Mouse (Mus musculus) fibroblast of lung, adult 2 months (primary cell): ENCODE data around the gene Fam102b.

Experiments
- DNase-seq: peaks from one replicate; pipeline ENCODE4 v3.0.0-alpha.2; 2011; ENCODE audit warnings: low read depth

The Fam102b gene

DNA sequence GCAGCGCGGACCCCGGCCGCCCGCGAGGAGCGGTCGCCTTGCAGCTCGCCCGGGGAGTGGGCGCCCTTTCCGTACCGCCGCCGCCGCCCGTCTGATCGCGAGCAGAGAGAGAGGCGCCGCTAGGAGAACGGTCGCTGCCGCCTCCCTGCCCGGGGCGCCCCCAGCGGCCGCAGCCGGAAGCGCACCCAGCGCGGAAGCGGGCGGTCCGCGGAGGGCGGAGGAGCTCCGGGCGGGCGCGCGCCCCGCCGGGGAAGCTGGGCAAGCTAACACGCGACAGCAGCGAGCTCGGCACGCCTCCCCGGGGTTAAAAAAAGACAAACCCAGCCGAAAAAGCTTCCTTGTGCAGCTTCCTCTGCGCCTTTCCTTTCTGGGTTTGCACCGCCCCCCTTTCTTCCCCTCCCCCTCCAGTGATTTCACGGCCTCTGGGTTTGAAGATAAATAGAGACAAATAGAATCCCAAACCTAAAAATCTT is at the start of gene Fam102b:
Gene Fam102b, minus strand, starts transcription at position 93 of the 473 bp plus-strand sequence.
- peak; percentile 71 for DNase-seq

DNA sequence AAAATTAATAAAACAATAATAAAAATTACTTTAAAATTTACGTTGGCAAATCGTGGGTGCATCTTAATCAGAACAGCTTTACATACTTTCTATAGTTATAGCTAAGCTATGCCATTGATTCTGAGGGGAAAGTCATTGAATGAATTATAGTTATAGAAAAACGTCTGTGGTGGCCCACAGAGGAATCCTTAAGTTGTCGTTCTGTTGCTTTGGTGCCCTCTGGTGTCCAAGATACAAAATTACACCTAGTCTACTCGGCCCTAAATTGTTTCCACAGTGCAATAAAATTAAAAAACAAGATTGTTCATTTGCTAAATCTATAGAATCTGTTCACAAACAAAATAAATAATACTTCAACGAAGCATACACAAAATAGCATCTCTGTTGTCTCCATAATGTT is 35.6 kb upstream of the Fam102b start:
- DNase-seq = no peak

DNA sequence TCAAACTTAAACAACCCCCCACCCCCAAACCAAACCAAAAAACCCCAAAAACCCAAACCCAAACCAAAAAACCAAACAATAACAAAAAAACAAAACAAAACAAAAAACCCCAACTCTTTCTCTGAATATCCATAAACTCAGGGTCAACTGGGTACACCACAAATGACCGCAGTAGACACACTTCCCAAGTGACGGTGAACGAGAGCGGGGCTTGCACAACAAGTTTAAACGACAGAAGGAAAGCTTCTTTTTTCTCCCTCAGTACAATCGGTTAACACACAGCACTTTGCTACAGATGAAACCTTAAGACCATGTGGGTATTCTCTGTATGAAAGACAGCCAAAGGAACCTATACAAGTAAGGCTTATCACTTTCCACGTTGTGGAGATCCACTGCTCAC is 35.0 kb upstream of the Fam102b start:
- no peak for DNase-seq

DNA sequence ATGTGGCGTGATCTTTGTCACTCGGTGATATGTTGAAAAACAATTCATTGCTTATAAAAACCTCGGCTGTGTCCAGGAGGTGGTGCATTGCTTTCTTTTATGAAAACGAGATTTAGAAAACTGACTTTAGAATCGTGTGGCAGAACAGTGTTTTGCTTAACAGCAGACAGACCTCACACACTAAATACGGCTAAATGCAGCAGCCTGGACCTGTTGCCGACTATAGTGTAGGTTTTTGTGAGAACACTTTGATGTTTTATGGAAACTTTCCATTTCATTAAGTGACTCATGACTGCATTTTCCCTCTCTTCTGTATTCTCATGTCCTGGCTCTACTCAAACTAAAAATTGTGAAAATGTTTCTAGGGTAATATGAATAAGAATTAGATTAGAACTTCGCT is 32.5 kb upstream of the Fam102b start:
- peak; percentile 27 for DNase-seq

DNA sequence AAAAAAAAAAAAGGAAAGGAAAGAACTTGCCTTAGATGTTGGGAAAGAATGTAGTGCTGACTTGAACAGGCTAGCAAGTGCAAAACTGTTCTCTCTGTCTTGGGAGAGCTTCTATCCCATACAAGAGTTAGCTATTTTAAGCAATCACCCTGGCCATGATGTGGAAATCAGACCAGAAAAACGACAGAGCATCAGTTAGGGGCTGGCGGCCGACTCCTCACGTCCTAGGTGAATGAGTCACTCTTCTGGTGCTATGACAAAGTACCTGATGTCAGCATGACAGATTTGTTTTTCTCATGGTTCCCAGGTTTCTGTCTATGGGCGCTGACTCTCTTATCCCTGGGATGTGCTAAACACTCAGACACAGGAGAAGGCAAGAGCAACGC is 24.5 kb upstream of the Fam102b start:
- peak; percentile 87 for DNase-seq

DNA sequence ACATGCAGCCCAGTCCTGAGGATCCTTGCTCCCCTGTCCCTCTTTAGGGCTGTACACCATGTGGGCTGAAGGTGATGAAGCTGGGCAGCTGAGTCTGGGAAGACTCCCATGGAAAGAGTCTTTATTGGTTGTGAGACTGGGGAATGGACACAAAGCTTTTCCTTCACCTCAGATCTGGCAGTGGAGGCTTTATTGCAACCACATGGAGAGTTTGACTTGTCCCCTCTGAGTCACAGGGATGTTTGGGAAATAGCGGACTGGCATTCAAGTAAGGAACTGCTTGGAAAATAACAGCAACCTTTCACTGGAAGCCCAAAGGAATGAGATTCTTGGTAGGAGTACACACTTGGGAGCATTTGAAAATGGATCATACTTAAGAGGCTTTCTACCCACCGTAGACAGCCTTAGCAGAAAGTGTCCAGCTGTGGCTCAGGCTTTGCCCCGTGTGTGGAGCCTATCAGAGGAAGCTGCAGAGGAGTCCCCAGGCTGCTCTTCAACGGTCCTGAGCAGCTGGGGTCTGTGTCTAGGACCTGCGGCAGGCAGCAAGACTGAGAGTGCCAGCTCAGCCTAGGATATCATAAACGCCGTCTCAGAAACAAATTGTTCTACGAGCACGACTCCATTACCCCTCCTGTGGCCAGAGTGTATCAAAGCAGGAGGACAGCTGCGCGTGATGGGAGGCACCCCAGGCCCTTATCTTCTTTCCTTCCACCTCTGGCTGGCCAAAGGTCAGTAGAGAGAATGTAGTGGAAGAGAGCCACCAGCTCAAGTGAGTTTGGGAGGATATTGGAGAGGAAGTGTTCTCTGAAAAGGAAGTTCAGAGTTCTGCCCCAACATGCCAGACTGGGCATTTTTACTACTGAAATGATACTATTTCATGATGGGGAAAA is 23.9 kb upstream of the Fam102b start:
- peak; percentile 94 for DNase-seq

DNA sequence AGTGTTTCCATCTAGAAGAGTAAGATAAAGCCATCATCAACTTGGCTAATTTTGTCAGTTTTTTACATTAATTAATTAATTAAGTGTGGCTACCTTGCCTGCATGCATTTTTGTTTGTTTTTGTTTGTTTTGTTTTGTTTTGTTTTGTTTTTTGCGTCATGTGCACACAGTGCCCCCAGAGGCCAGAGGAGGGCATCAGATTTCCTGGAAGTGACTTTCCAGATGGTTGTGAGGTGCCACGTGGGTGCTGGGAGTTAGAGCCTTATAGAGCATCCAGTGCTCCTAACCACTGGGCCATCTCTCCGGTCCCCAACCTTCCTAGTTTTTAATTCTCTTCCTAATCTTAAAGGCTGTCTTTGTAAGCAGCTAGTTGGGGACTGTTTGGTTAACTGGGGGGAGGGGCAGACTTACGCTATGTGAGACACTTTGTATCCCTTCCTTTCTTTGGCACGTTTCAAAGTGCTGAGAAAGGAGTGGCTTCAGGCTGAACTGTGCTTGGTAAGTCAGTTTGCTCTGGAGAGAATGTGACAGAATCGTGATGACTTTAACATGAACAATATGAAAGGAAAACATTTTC is 20.4 kb upstream of the Fam102b start:
- DNase-seq = no peak

DNA sequence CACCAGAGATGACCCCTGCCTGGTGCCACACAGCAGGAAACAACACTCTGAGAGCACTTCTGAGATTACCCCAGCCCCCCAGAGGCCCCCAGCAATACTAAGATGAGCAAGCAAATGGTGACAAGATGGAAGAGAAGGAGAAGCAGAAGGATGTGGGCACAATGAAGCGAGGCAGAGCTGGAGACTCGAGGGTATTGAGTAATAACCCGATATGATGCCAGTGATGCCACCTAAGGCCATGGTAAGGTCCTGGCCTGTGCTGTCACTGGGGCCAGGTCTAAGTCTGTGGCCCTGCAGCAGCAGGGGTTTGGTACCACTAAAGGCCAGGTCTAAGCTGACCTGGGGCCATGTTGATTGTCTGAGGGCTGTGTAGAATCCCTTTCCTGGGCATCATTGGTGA is 19.0 kb upstream of the Fam102b start:
- no peak for DNase-seq

DNA sequence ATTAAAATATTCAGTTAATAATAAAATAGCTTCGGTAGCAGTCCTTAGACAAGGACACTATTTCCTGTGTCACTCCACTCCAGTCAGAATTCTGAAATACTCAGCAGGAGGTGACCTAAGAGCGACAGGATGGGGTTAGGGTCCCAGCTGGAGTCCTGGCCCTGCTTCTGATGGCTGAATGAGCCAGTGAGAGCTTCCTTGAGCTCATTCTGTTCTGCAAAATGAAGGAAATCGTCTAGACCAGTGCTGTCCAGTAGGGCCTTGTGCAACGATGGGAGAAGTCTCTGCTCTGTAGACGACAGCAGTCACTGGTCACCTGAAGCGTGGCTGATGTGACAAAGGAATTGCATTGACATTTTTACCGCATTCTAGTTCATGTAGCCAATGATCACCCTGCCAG is 16.0 kb upstream of the Fam102b start:
- no peak for DNase-seq

DNA sequence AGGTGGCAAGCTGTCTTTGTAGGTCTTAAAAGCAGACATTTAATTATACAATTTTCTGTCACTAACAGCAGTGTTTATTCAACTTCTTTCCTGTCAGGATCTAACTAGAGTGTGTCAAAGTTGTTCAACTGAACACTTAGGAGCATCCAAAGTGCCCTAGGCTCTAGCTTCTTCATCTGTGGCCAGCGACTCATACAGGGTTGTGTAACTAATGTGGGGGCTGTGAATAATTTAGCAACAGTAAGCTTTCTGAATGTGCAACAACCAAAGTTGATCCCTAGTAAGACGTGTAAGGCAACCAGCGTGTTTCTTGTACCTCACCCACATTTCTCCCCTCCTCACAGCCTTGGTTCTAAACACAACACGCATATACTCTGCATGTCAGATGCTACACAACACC is 13.5 kb upstream of the Fam102b start:
- DNase-seq = no peak

DNA sequence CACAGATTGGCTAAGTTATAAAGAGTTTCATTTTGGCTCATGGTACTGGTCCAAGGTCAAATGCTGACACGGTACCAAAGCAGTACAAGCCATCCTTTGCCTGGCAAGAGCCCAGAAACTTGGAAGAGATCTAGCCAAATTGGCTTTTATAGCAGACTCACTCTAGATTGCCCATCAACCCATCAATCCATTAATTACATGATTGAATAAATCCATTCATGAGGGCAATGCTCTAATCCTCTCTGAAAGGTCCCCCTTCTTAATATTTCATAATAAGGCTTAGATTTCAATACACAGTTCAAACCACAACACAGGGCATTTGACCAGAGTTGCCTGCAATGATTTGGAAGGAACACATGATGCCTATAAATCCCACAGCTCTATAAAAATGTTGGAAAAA is 7.0 kb upstream of the Fam102b start:
- peak; percentile 57 for DNase-seq

DNA sequence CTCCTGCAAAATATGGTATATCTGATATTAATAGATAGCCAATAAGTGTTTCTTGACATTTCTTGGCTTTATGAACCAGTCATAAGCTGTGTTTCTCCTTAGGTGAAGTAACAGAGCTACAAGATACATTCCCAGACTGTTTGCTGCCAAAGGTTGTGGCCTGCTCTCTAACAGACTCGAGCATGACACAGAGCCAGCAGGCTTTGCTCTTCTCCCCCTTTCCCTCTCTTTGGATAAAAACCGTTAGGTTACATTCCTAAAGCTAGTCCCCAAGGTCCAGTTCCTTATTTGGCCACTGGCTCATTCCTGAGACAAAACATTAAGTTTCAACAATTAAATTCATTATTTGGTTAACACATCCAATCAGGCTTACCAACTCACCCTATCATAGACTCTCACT is 4.9 kb upstream of the Fam102b start:
- DNase-seq = no peak

DNA sequence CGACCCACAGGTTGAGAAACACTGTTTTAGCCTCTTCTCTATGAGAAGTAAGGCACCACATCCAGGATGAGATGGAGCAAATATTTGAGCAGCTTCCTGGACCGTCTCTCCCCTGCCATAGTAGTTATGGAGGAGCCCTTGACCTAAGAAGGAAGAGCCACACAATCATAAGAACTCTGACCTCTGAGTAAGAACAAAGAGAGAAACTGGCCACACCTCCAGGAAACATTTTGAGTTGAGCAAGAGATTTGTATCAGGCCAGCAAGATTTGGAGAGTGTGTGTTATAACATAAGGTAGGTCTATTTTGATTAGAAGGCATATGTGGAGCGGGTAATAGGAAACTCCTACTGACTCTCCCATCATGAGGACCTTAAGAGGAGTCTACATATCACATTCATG is 4.2 kb upstream of the Fam102b start:
- no peak for DNase-seq

DNA sequence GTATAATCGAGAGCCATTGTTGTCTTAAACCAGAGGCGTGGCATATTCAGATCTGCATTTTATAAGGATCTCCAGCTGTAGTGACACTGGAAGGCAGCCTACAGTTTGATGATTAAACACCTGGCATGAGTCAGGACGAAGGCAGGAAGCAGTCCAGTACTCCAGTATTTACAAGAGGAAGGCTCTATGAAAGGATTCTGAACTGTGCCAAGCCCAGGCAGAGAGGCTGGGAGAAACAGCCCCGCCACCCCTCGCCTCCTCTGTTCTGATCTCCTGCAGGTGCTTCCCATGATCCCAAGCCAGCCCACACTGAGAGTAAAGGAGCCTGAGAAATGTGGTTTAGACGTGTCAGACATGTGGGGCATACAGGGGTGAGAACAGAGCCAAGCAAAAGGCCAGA is 3.4 kb upstream of the Fam102b start:
- peak; percentile 94 for DNase-seq

DNA sequence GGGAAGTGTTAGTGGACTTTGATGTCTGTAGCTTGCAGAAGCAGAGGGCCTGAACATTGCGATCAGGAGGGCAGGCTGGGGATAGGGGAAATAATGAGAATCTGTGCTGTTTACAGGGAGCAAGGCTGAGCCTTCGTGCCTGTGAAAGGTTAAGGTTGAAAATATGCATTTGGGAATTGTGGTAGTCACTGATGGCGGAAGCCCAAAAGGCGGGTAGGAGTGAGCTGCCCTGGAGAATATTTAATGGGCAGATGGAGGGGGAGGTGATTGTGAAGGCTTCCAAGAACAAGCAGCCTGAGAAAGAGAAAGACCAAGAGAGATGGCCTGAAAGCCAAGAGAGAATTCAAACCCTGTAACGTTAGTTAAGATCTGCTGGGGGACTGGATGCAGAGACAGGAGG is 2.3 kb upstream of the Fam102b start:
- DNase-seq = peak; percentile 75

DNA sequence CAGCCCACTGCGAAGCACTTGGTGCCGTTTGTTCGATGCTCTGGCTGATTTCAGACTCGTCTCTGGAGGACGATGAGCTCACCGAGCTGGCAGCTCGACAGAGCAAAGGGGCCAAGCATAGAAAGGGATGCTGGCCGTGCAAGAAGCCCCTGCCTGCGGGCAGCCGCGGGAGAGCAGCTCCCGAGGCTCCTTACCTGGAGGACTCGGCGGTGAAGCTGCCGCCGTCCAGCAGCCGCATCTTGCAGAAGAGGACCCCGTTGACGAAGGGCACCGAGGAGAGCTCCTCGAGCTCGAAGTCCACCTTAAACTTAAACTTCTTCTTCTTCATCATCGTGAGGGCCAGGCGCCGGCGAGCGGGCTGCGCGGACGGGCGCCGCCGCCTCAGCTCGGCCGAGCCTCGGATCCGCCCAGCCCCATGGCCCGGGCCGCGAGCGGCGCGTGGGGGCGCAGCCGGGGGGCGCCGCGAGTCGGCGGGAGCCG is 376 bp downstream of the Fam102b start:
- no peak for DNase-seq

DNA sequence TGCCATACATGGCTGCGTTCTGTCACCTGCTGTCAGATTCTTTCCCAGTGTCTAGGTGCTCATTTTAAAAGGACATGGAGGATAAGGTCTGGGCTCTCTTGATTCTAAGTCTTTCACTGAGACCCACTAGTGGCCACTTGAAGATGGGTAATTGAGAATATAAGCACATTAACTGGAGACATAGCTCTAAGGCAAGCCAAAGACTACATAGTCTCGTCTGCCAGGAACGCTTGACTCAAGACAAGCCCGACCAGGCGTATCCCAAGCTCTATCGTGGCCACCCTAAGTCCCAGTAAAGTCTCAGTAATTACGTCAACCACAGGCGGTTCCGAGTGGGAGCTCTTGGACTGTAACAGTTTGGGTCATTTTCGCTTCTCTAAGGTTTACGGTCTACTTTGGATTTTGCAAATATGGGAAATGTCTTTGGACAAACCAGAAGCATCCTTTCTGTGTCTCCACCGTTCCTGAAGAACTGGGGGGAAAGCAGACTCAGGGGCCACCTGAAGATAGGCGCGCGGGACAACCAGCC is 881 bp downstream of the Fam102b start:
- DNase-seq = peak; percentile 36

DNA sequence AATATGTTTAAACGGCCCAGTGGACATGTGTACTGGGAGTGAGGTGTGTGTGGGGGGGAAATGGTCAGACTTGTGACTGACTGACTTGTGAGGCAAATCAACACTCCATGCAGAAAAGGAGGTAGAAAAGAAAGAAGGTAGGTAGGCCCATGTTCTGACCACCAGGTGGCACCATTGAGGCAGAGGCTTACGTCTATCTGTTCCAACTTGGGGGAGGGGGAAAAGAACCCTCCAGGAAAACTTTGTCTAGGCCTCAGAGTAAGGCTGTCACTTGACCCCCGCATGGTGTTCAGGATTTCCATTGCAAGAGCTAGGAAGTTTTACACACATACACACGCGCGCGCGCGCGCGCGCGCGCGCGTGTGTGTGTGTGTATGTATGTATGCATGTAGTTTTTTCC is 1.8 kb downstream of the Fam102b start:
- peak; percentile 74 for DNase-seq

DNA sequence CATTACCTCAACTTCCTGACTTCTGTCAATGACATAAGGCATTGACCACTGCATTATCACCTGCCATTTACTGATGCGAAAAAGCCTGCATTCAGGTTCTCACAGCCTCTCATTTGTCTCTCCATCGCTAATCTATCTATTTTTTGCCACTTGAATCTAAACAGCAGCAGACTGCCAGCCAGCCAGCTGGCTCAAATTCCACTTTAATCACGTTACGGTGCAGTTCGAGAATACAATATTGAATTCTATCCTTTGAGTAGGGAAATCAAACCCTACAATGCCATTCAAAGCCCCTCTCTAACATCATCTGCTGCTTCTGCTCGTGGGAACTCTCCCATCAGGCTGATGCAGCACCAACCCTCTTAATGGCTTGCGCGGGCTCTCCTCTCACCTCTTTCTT is 4.3 kb downstream of the Fam102b start:
- no peak for DNase-seq

DNA sequence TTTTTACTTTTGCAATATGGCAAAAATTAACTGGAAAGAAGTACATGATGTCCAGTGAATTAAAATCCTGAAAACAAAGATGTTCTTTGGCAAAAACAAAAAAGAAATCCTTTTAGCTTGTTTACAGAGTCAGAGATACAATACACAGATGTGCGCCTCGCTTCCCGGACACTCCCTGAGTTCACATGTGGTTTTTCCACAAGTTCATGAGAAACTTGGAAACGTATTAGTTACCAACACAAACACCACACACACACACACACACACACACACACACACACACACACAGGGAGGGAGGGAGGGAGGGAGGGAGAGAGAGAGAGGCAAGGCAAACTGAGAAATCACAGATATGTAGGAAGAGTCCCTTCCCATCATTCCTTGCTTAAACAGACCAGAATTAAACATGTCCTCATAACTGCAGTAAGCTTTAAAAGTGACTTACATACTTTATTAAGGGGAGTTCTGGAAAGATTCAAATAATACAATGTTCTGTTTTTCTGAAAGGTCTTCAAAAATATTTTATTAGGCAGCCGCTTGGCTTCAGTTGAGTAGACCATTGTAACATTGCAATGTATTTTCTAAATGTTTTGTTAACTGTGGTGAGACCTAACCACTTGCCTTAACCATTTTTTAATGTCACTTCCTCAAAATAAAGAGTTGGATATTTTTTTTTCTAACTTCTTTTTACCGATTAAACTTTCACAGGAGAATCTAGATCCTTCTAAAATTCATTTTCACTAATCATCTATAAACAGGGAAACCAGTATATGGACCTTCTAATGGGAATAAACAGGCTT is 5.5 kb downstream of the Fam102b start:
- DNase-seq = no peak

DNA sequence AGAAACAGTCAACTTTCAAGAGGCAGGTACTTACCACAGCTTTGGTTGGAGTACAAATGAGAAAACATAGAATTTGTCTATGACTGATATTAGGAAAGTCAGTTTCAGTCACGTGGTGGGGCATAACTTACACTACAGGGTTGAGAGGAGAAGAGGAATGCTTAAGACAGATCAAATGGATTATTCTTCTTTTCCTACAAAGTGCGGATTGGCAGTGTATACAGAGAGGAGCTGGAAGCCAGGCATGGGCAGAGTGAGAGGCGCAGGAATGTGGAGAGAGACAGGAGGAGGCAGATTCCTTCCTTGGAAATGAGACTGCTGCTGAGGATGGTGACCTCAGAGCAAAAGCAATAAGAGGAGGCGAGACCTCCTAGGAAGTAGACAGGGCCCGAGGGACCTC is 9.1 kb downstream of the Fam102b start:
- no peak for DNase-seq

DNA sequence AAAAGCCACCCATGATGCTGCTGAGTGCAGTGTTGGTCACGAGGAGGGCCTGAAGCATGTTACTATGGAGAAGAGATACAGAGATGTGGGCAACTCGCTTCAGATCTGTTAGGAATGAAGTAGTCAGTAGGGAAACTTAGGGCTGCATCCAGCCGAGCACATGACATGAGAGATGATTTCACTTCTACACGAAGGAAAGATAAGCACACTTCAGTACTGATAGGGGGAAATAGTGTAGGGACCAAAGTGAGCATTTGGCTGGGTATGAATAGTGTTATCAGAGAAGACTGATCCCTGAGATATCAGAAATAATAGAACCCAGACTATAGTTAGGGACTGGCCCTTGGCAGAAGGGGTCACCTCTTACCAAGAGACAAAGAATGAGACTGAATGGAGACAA is 14.8 kb downstream of the Fam102b start:
- no peak for DNase-seq
